Mouse (Mus musculus) mesoderm, embryonic 11.5 days (tissue): ENCODE data around the gene U2af1.
A peak's percentile ranks its signal among the peaks of the same experiment; 100 is the strongest.
"Not testable (repeated sequence)": the region's sequence is repeated elsewhere in the genome, so short reads cannot be mapped to it uniquely, and the experiment has no call there.

Experiments
- DNase-seq: peaks from one replicate; pipeline ENCODE4 v3.0.0-alpha.2; 2012; ENCODE audit warnings: low read depth, low spot score

The U2af1 gene

GRCm38 (mm10) chr17:31658468-31659185, at the start of gene U2af1:
U2af1 (minus strand) TSS chr17:31658892.
- DNase-seq, result peak; percentile 99

GRCm38 (mm10) chr17:31705271-31706020, 46.8 kb upstream of the U2af1 start:
- no peak for DNase-seq

- DNase-seq, result no peak
Measured at GRCm38 (mm10) chr17:31703276-31703980, 44.7 kb upstream of the U2af1 start.

- no peak for DNase-seq
Measured at GRCm38 (mm10) chr17:31698347-31698746, 39.7 kb upstream of the U2af1 start.

- not testable (repeated sequence) for DNase-seq
Measured at GRCm38 (mm10) chr17:31695356-31695755, 36.7 kb upstream of the U2af1 start.

GRCm38 (mm10) chr17:31694949-31695348, 36.3 kb upstream of the U2af1 start:
- DNase-seq, result no peak

- no peak for DNase-seq
Measured at GRCm38 (mm10) chr17:31694023-31694376, 35.3 kb upstream of the U2af1 start.

GRCm38 (mm10) chr17:31693330-31694022, 34.8 kb upstream of the U2af1 start:
- DNase-seq, result peak; percentile 77

- DNase-seq, result no peak
Measured at GRCm38 (mm10) chr17:31692918-31693317, 34.2 kb upstream of the U2af1 start.

GRCm38 (mm10) chr17:31689606-31690005, 30.9 kb upstream of the U2af1 start:
- DNase-seq, result no peak

GRCm38 (mm10) chr17:31688112-31688511, 29.4 kb upstream of the U2af1 start:
- no peak for DNase-seq

GRCm38 (mm10) chr17:31686225-31686564, 27.5 kb upstream of the U2af1 start:
- DNase-seq, result no peak

GRCm38 (mm10) chr17:31685514-31686224, 27.0 kb upstream of the U2af1 start:
- peak; percentile 95 for DNase-seq

GRCm38 (mm10) chr17:31680450-31680849, 21.8 kb upstream of the U2af1 start:
- DNase-seq, result no peak

GRCm38 (mm10) chr17:31677507-31677906, 18.8 kb upstream of the U2af1 start, which contains the start of gene Cryaa:
Cryaa (plus strand) TSS chr17:31677807.
- DNase-seq, result no peak

- no peak for DNase-seq
Measured at GRCm38 (mm10) chr17:31674426-31674825, 15.7 kb upstream of the U2af1 start.

GRCm38 (mm10) chr17:31672279-31672678, 13.6 kb upstream of the U2af1 start:
- DNase-seq, result no peak

- no peak for DNase-seq
Measured at GRCm38 (mm10) chr17:31671698-31672097, 13.0 kb upstream of the U2af1 start.

GRCm38 (mm10) chr17:31670163-31670562, 11.5 kb upstream of the U2af1 start:
- peak; percentile 53 for DNase-seq

GRCm38 (mm10) chr17:31668306-31668705, 9.6 kb upstream of the U2af1 start:
- DNase-seq, result no peak

GRCm38 (mm10) chr17:31664760-31665159, 6.1 kb upstream of the U2af1 start:
- DNase-seq, result peak; percentile 85
